Mouse (Mus musculus) lung, adult 2 months (tissue): ENCODE data around the gene Krtap4-1.

Experiments used
- CTCF ChIP-seq: fragments of 200-500 bp; IDR thresholded peaks from 2 replicates; pipeline ENCODE4 v1.5.1; 2011; ENCODE audit warnings: mild to moderate bottlenecking, low read length, control low read depth; ENCODE audit not compliant: insufficient read depth
- POLR2A ChIP-seq: fragments of 200-500 bp; IDR thresholded peaks from 2 replicates; pipeline ENCODE4 v1.6.1; 2011; ENCODE audit warnings: low read depth, mild to moderate bottlenecking, control low read depth, low read length, borderline replicate concordance; ENCODE audit errors: extremely low read depth

- TF ChIP-seq CTCF: no peak
- no peak for TF ChIP-seq POLR2A
These were observed 42.9 kb downstream of the Krtap4-1 start for GRCm38 (mm10) chr11:99585096-99585495.
